Mouse (Mus musculus) erythroblast, embryonic 14.5 days (primary cell): ENCODE measurements around the gene Dph2.

Experiments
- GATA1 ChIP-seq: IDR thresholded peaks from 2 replicates; pipeline ENCODE4 v1.6.1; 2012; ENCODE audit warnings: low read length, inconsistent platforms, mixed read lengths
- TAL1 ChIP-seq: IDR thresholded peaks from 3 replicates; pipeline ENCODE4 v1.6.1; 2012; ENCODE audit warnings: low read length, inconsistent platforms, mixed read lengths

- TF ChIP-seq GATA1 (no peak), TAL1 (no peak)
Measured at GRCm38 (mm10) chr4:117889471-117889870, 2.4 kb downstream of the Dph2 start.
